ENCODE assay signal across 9 mouse cellular contexts in the genomic region with DNA sequence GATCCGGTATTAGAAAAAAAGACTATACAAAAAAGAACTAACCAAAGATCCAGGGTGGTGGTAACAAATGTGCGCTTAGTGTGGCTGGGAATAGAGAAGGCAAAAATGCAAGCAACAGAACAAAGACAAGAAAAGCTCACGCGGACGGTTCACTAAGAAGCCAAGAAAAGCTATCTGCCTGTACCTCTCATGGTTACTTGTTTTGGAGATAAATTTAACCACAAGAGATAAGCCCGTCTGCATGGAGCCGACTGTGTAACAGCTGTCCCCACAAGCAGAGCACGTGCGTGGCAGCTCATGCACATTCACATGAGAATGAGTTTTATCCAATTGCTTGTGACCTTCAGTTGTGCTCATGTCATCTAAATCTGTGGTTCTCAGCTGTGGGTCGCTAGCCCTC. TPM values are rescaled to one million over a fixed set of nuclear protein-coding genes. Genes with fewer than 3 reads are reported as not detected.
DNase-seq lines count a peak whose midpoint lies in the region; ATAC-seq lines count a peak whose summit lies in the region.
"Had no signal": no experiment of that assay in that cellular context is flagged by ENCODE, and none has a peak within 500 bp of the region (broad histone marks: within the 10 kb centered on the region; RNA-seq: fewer than 3 reads in every experiment).

No protein-coding gene starts in this region.

- 0 out of 2 replicates have a peak, but pooled peaks have one; percentile 25 for ATAC-seq in granulocyte monocyte progenitor cell, adult 5-6 weeks (replicated peaks; ENCODE audit: poor library complexity, severe bottlenecking)
- ATAC-seq in liver, embryonic 11.5 days (replicated peaks; ENCODE audit: low FRiP score) = peak; percentile 88

- H3K4me2 ChIP-seq in liver, embryonic 11.5 days = peak overlapping the region; percentile 51

- no peak overlapping the region; the same call in 1 of the 2 replicates for H3K9ac ChIP-seq in liver, embryonic 11.5 days (ENCODE audit: low read depth, low read length)

- intact Hi-C loops in left cerebral cortex, postnatal 25 days (cut with DNase I) = no loop called here

- H3K4me3 ChIP-seq in liver, embryonic 11.5 days (ENCODE audit: low read depth, low read length) = no peak overlapping the region
- H3K4me3 ChIP-seq: layer of hippocampus, adult 2 months had no signal

- H3K36me3 ChIP-seq in liver, embryonic 11.5 days (ENCODE audit: control insufficient read depth, insufficient read depth, low read length) = peaks cover 12% of the 10 kb centered on the region; the same call in 1 of the 2 replicates

- H3K4me1 ChIP-seq in liver, embryonic 11.5 days (replicated peaks; ENCODE audit: control insufficient read depth, insufficient read depth, low read length) = peaks cover 14% of the 10 kb centered on the region

- WGBS in liver, embryonic 11.5 days = 28% methylated on average over 10 of the region's 10 CpGs

- H3K9me3 ChIP-seq in liver, embryonic 11.5 days (ENCODE audit: control insufficient read depth, low read length) = no peaks in the 10 kb centered on the region

- no peaks in the 10 kb centered on the region for H3K27me3 ChIP-seq in liver, embryonic 11.5 days (replicated peaks; ENCODE audit: control insufficient read depth, insufficient read depth, low read length)

- peak overlapping the region; percentile 65 for H3K27ac ChIP-seq in liver, embryonic 11.5 days (ENCODE audit: low read depth, low read length)

- DNase-seq in ovary, postnatal 36 days (ENCODE audit: low spot score) = peak; percentile 34
- no peak for DNase-seq in ovary, postnatal 10 days (ENCODE audit: low spot score)
- DNase-seq in liver, embryonic 11.5 days (ENCODE audit: low spot score) = peak; percentile 42
- DNase-seq in thymus, postnatal 14 days = peak; percentile 26
- DNase-seq in right cerebral cortex, postnatal 10 days (ENCODE audit: low spot score in 2 of 2) = no peak
- no peak for DNase-seq in urinary bladder, postnatal 14 days (ENCODE audit: low spot score)
- no peak for DNase-seq in left cerebral cortex, postnatal 25 days (ENCODE audit: low spot score in 2 of 2)

RNA-seq across cellular contexts. Expression of gene Polr3g, which starts 20.3 kb away (rescaled TPM):
- total RNA-seq in granulocyte monocyte progenitor cell, adult 5-6 weeks (2014; fragmentation: Nextera tagmentation) = 19.8 and 21.8 TPM in 2 replicates
- 22.9 and 29.7 TPM in 2 replicates for total RNA-seq in granulocyte monocyte progenitor cell, adult 5-6 weeks (2017)
- polyA plus RNA-seq in liver, embryonic 11.5 days (2014; fragmentation: Nextera tagmentation; extraction: Ambion mirVana) = 22.9 and 26.3 TPM in 2 replicates
- 1 to 10 TPM; 3.6 to 4.0 TPM for total RNA-seq in left cerebral cortex, postnatal 25 days (2021)

RNA-seq across cellular contexts. Expression of gene Mblac2, which starts 20.7 kb away (rescaled TPM):
- total RNA-seq in granulocyte monocyte progenitor cell, adult 5-6 weeks (2014; fragmentation: Nextera tagmentation) = 3.3 and 5.9 TPM in 2 replicates
- 2.9 and 3.0 TPM in 2 replicates for total RNA-seq in granulocyte monocyte progenitor cell, adult 5-6 weeks (2017)
- 3.7 and 5.2 TPM in 2 replicates for polyA plus RNA-seq in liver, embryonic 11.5 days (2014; fragmentation: Nextera tagmentation; extraction: Ambion mirVana)
- total RNA-seq in left cerebral cortex, postnatal 25 days (2021) = 10 to 100 TPM; 22.7 to 24.6 TPM

RNA-seq across cellular contexts. Expression of gene Lysmd3, which starts 33.0 kb away (rescaled TPM):
- 9.4 and 12.0 TPM in 2 replicates for total RNA-seq in granulocyte monocyte progenitor cell, adult 5-6 weeks (2014; fragmentation: Nextera tagmentation)
- 28.1 and 37.1 TPM in 2 replicates for total RNA-seq in granulocyte monocyte progenitor cell, adult 5-6 weeks (2017)
- polyA plus RNA-seq in liver, embryonic 11.5 days (2014; fragmentation: Nextera tagmentation; extraction: Ambion mirVana) = 22.4 and 29.3 TPM in 2 replicates
- total RNA-seq in left cerebral cortex, postnatal 25 days (2021) = 10 to 100 TPM in 1 of 2 experiments, 1 to 10 TPM in 1; 9.4 to 10.6 TPM

RNA-seq across cellular contexts. Expression of gene Adgrv1, which starts 57.5 kb away (rescaled TPM):
- not detected in 2 replicates for total RNA-seq in granulocyte monocyte progenitor cell, adult 5-6 weeks (2014; fragmentation: Nextera tagmentation)
- not detected in 2 replicates for total RNA-seq in granulocyte monocyte progenitor cell, adult 5-6 weeks (2017)
- 0.40 and 0.58 TPM in 2 replicates for polyA plus RNA-seq in liver, embryonic 11.5 days (2014; fragmentation: Nextera tagmentation; extraction: Ambion mirVana)
- total RNA-seq in left cerebral cortex, postnatal 25 days (2021) = 1 to 10 TPM; 1.4 to 1.6 TPM

Comparison
In these comparisons a context has a peak if more than half of its experiments do, and no peak if none do; other contexts are left out.
1. DNase-seq: peak in ovary, postnatal 36 days (single experiment), liver, embryonic 11.5 days (single experiment) and thymus, postnatal 14 days (single experiment); none in ovary, postnatal 10 days (single experiment), right cerebral cortex, postnatal 10 days (0 of 2), urinary bladder, postnatal 14 days (single experiment) and left cerebral cortex, postnatal 25 days (0 of 2).
2. RNA of gene Polr3g, which starts 20.3 kb away (total RNA-seq): 19.8 to 29.7 TPM in granulocyte monocyte progenitor cell, adult 5-6 weeks; 3.6 to 4.0 TPM in left cerebral cortex, postnatal 25 days; every median in the first group is over 4 times any median in the second.